Mouse (Mus musculus) urinary bladder, adult 2 months (tissue): Measurements from ENCODE around the gene Hnrnph1. TPM values are rescaled to one million over a fixed set of nuclear protein-coding genes. Genes with fewer than 3 reads are reported as not detected.

ENCODE experiments used
- DNase-seq: peaks from one replicate; pipeline ENCODE4 v3.0.0; 2022; ENCODE audit warnings: low spot score
- polyA plus RNA-seq: library from polyadenylated mRNA; depleted of rRNA; stranded (reverse); fragments of >200 nt; gene quantifications from 2 replicates; pipeline ENCODE4 v1.2.3, GENCODE M21; 2012

The Hnrnph1 gene
- polyA plus RNA-seq, 1 experiment, result 251 TPM

- no peak for DNase-seq
Observed at GRCm38 (mm10) chr11:50373086-50373485, 3.7 kb upstream of the Hnrnph1 start.

DNA sequence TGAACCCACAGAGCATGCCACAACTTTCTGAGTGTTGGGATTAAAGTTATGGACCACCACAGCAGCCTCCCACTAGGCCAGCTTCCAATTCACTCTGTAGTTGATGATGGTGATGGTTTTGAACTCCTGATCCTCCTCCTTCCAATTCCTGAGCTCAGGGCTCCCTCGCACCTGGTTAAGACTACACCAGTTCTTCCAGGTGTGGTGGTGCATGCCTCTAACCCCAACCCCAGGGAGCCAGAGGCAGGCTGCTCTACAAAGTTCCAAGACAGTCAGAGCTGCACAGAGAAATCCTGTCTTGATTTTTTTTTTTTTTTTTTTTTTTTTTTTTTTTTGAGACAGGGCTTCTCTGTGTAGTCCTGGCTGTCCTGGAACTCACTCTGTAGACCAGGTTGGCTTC is 3.2 kb upstream of the Hnrnph1 start:
- DNase-seq, result no peak

GRCm38 (mm10) chr11:50374286-50375015 is 2.3 kb upstream of the Hnrnph1 start:
- DNase-seq, result no peak

DNA sequence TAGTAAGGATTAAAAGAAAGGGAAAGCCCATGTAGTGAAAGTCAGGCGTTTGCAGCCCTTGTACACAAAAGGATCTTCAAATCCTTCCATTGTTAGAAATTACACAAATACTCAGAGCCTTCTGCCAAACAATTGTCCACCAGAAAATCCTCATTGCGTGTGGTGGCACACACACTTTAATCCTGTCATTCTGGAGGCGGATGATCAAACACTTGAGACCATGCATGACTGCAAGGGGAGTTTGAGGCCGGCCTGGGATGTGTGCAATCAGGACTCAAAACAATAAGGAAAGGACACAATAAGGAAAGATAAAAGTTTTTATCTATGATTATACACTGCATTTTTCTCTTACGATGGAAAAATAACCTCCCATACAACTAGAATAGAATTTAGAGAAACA is 1.4 kb upstream of the Hnrnph1 start:
- DNase-seq, result no peak

GRCm38 (mm10) chr11:50376156-50376790 is 517 bp upstream of the Hnrnph1 start:
- no peak for DNase-seq

DNA sequence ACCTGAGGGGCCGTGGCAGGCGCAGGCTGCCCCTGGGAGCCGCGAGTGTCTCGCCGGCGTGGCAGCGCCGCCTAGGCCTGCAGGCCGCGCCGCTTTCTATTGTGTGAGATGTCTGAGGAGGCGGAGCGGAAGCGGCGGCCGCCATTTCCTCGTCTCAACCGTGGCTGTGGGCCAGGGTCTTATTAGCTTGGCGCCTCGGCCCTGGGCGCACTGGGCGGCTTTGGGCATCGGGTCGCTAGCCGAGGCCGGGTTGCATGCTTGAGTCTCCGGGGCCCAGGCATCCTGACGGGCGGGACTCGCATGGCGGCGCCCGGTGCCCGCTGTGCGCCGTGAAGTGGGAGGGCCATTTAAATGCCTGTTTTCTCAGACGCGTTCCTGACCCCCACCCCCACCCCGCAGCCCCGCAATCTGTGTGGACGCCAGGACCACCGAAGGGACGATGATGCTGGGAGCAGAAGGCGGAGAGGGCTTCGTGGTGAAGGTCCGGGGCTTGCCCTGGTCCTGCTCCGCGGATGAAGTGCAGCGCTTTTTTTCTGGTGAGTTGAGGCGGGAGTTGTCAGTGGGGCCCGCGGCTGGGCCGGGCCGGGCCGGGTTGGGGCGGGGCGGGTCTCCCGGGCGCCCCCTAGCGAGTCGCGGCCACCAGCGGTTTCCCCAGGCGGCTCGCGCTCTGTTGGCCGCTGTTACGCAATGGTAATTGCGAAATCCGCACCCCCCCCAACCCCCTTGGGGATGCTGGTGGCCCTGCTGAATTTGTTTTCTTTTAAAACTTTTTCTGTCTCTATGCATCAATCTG is 1.3 kb downstream of the Hnrnph1 start:
- peak; percentile 87 for DNase-seq

GRCm38 (mm10) chr11:50379023-50379752 is 2.4 kb downstream of the Hnrnph1 start:
- DNase-seq, result no peak

DNA sequence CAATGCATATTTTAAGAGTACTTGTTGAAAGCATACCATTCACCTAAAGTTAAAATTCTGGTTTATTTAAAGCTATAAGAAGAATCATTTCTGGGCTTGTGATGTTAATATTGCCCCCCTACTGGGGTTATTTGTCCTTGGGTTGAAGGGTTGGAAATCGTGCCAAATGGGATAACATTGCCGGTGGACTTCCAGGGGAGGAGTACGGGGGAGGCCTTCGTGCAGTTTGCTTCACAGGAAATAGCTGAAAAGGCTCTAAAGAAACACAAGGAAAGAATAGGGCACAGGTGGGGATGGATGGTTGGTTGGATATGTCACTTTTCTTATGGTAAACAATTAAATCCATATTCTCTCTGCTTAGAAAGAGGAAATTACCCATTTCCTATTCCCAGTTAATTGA is 4.5 kb downstream of the Hnrnph1 start:
- no peak for DNase-seq

DNA sequence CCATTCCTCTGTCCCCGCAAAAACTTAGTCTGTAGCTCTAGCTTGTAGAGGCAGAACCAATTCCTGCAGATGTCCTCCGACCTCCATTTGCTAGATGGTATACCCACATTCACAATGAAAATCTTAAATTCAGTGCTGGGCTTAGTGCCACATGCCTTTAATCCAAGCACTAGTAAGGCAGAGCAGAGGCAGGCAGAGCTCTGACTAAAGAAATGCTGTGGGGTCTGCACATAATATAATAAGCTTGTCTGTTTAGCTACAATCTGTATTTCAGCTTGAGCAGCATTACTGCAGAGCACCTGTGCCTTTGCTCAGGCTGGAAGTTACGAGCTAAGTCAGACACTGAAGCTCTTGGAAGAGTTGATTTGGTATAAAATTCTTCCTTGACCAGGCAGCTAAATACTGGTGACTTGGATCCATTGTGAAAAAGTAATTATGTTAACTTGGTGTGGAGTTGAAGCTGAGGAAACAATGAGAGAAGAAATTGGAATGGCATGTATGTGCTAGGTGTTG is 10.4 kb downstream of the Hnrnph1 start:
- no peak for DNase-seq

- no peak for DNase-seq
Observed at GRCm38 (mm10) chr11:50387697-50388096, 10.9 kb downstream of the Hnrnph1 start.

DNA sequence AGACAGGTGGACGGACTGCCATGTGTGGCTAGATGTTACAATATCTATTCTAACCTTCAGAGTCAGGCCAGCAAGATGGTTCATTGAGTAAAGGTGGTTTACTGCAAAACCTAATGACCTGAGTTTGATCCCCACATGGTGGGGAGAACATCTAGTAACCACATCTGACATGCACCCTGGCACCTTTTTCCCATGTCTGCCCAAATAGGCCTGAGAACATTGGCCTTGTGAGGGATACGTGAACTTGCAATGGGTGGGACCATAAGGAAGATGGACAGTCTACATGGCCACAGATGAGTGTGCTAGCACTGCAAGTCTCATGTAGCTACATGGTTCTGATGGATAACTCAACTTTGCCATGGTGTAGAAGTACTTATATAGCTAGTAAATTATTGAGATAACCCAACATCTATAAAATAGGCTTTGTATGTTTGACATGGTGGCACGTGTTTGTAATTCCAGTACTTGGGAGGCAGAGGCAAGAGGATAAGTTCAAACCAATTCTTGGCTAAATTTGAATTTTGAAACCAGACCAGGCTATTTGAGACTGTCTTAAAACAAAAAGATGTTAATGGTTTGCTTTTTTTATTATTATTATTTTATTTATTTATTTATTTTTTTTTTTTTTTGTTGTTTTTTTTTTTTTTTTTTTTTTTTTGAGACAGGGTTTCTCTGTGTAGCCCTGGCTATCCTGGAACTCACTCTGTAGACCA is 11.6 kb downstream of the Hnrnph1 start:
- no peak for DNase-seq

DNA sequence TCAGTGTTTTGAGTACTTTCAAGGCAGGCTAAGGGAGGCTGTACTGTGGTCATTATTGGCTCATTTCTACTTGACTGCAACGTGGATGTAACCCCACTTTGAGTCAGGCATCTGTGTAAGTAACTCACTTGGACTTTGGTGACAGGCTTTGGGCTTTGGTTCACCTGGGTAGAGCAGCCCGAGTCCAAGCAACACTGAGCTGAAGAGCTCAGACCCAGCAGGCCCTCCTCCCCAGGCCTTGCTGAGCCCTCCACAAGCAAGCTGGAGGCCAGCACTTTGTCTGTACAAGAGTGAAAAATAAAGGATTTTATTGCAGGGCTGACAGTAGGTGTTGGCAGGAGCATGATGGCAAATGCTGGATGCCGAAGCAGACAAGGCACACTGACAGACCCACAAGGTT is 12.2 kb downstream of the Hnrnph1 start:
- DNase-seq, result no peak

DNA sequence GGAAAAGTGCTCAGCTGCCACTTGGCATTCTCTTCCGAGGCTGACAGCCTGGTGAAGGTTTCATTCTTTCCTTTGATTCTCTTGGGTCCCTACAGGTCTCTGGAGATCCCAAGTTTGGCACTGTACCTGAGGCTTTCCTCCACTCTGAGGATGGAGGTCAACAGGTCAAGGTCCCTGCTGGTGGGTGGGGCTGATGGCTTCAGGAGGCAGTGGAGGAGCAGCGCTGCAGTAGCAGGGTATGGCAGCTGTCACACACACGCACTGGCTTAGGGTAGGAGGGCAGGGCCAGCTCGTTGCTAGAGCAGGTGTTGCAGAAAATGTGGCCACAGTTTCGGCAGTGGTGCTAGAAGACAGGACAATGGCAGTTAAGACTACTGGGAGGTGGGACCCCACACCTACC is 12.8 kb downstream of the Hnrnph1 start:
- DNase-seq, result no peak

GRCm38 (mm10) chr11:50391272-50391960 is 14.6 kb downstream of the Hnrnph1 start:
- no peak for DNase-seq

DNA sequence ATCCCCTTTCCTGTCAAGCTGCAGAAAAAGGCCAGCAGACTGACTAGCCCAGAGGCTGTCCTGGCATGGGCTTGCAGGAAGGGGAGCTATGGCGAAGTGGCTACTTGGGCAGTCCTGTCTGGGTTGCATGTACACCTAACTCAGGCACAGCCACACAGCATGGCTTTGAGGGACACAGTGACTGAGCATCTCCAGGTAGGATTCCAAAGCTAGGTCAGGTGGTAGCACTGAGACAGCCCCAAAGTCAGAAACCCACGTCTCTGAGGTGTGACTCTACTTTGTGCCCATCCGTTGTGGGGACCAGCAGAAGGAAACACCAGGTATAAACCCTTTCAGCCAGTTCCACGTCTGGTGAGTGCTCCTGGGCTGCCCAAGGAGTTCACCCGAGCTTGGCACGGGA is 16.5 kb downstream of the Hnrnph1 start:
- DNase-seq, result no peak

DNA sequence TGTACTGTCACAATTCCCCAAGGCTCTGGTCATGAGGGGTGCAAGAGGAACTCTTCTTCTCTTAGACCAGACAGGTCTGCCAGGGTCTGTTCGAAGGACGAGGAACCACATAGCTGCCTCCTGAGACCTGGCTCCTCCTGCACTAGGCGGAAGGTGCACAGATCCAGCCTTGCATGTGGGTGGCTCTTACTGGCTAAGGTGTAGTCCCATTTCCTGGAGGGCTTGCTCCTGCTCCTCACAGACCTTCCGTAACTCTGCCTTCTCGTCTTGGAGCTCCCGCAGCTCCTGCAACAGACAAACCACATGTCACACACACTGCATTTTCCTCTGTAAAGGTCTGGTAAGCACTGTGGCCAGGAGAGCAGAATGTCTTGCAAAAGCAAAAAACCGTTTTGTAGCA is 17.9 kb downstream of the Hnrnph1 start:
- DNase-seq, result no peak

GRCm38 (mm10) chr11:50396766-50397307 is 20.0 kb downstream of the Hnrnph1 start:
- DNase-seq, result no peak

DNA sequence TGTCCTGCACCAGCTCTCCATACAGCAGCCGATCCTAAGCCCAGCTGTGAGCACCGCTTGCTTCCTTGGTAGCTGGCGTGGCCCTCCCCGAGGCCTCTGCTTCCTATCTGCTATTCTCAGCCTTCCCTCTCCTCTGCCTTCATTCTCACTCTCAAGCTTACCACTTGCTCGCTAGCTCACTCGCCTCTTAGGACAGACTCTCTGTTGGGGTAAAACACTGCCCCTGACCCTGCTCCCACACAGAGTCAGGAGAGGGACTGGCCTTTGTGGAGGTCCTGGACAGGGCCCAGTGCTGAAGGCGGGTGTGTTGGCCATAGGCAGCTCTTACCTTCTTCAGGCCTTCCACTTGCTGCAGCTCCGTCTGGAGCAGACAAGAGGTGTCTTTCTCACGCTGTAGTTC is 20.5 kb downstream of the Hnrnph1 start:
- DNase-seq, result no peak

GRCm38 (mm10) chr11:50398803-50399202 is 22.0 kb downstream of the Hnrnph1 start:
- DNase-seq, result no peak

- no peak for DNase-seq
Observed at GRCm38 (mm10) chr11:50402481-50402880, 25.7 kb downstream of the Hnrnph1 start.
